Mouse (Mus musculus) spleen, postnatal 4 days (tissue): Measurements from ENCODE around the gene Hkdc1.
"Not testable (repeated sequence)": the region's sequence is repeated elsewhere in the genome, so short reads cannot be mapped to it uniquely, and the experiment has no call there.

ENCODE experiments used
- DNase-seq, 2 experiments: peaks; one replicate each; pipeline ENCODE4 v3.0.0; 2022; ENCODE audit warnings: low spot score in 2 of 2

Gene Hkdc1

DNA sequence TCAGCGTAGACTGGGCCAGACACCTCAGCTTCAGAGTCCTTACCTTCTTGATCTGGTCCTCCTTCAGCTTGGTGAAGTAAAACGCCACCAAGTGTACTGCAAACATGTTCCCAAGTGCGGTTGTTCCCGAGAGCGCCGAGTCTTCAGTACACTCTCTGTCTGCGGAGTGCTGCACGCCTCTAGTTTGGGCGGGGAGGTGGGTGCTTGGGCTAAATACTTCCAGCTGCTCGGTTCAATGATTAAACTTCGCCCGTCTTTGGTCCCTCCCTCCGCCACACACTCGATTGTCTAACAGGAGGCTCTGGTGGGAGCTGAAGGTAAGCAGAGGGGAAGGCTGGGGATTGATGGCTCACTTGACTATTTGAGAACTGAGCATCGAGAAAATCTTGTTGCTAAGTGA is at the start of gene Hkdc1:
TSS of gene Hkdc1 (minus strand) at position 237 of the 400 bp plus-strand sequence.
- DNase-seq, result no peak

DNA sequence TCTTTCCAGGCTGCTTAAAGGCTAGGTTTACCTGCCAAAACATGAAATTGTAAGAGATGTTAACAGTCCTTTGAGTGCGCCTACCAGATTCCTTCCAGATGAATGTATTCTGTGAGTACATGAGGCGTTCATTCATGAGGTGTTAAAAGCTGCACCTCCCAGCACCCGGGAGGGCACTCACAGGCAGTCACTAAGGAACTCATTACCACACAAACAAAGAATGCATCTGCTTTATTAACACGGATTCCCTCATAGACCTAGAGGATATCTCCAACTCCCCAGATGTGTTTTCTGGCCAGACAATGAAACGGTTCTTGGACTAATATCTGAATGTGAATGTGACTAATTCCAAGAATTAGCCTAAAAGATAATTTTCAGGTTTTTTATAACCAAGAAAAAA is 48.8 kb upstream of the Hkdc1 start:
- no peak for DNase-seq

DNA sequence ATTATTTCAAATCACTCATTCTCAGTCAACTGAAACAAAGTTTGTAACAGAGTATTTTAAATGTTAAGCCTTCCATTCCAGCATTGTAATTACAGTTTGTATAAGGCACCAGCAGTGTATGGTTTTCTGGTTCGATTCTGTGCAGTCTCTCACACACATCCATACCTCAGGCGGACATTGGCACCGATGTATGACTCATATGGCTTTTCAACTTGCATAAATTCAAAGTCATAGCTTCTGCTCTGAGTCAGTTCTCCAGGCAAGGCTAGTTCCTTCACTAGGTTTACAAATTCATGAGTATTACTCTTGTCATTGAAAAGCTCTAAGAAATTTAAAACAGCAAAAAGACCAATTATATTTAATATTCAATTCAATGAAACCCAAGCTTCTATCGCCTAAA is 47.4 kb upstream of the Hkdc1 start:
- DNase-seq, result no peak

DNA sequence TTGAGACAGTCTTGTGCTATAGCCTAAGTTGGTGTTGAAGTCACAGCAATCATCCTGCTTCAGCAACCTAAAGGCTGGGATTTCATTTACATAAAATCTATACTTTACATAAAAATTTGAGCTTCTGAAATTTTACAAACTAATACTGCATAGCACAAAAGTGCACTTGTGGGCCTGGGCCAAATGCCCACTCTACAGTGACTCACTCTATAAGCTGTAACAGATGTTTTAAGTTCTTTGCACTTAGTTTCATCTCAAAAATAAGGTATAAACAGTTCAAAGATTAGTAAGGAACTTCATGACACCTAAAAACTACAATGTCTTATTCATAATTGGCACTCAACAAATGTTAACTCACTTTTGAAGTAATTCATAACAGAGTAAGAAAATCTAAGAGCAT is 39.0 kb upstream of the Hkdc1 start:
- DNase-seq, result no peak

DNA sequence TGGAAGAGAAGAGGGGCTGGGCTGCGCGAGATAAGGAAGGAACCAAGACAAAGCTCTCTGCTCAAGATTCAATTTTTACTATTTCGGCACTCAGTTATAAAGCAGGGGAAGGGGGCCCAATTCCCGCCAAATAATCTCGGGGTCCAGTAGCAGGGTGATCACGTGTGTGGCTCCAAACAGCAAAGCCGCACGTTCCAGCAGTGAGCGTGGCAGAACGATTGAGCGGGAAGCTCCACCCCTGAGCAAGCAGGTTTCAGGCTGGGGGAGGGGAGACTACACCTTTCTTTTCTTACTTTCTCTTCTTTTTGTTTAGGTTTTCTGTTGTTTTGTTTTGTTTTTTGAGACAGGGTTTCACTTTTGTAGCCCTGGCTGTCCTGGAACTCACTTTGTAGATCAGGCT is 29.7 kb upstream of the Hkdc1 start:
- DNase-seq, result not testable (repeated sequence)

DNA sequence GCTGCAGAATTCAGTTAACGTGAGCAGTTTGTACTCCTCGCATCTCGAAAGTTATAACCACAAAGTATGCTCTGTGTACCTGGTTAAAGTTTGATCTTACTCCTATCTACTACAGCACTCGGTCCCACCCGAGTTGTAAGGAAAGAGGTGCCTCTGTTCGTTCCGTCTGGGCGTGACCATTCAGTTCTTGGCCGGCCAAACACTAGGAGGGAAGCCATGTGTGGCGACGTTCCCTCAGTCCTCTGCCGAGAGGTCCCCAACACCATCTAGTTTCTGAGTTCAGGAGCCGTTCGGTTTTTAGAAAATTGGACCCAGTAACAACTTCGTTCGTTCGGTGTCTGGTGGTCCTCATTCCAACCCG is 28.0 kb upstream of the Hkdc1 start:
- DNase-seq, result no peak

DNA sequence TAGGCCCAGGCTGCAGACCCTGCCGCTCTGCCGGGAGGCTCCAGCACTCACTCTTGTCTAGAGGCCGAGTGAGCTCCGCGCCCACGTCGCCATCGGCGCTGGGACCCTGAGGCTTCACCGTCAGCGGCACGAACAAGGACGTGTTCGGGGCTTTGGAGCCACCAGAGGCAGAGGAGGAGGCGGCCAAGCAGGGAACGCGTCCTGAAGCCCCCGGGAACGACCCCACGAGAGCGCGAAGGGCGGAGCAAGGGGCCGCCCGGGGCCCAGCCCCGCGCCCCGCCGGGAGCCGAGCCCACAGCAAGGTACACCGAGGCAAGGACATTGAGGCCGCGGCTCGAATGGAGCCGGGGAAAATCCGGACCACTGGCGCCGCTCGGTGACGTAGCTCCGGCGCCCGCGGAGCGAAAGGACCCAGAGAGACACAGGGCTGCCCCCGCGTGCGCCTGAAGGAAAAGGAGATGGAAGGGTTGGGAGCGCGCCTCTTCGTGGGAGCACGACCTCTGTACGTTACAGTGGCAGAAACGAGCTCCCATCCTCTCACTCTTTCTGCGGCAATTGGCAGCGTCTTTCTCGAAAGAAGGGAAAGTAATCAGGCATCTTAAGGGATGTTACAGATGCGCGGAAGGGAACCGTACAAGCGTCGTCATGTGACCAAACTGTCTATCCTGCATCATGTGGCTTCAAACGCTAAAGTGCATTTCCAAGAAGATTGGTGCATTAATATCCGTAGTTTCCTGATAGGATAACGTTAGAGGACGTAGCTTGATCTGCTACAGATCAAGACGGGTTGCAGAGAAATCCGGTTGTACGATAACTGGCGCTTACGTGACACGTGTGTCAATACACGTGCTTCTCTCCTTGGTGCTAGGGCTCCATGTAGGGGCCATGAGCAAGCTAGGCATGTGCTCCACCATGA is 27.3 kb upstream of the Hkdc1 start, which contains the start of the genes 4930507D05Rik and Supv3l1:
TSS of gene 4930507D05Rik (plus strand) at position 126 of the 916 bp plus-strand sequence.
TSS of gene Supv3l1 (minus strand) at position 375 of the 916 bp plus-strand sequence.
- peak; percentile 86 to 96 for DNase-seq

DNA sequence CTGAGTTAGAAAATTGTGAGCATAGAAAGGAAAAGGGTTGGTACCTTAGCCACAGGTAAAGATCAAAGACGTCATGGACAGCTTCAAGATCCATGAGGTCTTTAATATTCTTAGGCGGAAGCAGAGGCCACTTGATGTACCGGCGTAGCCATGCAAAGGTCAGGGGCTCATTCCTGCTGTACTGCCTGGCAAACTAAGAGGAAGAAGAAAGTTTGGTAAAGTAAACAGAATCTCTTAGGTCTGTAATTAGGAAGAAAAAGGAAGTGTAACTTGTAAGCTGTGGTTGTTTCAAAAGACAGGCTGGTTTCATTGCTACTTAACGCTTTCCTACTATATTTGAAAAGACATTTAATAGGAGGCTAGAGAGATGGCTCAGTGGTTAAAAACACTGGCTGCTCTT is 8.1 kb upstream of the Hkdc1 start:
- DNase-seq, result no peak

DNA sequence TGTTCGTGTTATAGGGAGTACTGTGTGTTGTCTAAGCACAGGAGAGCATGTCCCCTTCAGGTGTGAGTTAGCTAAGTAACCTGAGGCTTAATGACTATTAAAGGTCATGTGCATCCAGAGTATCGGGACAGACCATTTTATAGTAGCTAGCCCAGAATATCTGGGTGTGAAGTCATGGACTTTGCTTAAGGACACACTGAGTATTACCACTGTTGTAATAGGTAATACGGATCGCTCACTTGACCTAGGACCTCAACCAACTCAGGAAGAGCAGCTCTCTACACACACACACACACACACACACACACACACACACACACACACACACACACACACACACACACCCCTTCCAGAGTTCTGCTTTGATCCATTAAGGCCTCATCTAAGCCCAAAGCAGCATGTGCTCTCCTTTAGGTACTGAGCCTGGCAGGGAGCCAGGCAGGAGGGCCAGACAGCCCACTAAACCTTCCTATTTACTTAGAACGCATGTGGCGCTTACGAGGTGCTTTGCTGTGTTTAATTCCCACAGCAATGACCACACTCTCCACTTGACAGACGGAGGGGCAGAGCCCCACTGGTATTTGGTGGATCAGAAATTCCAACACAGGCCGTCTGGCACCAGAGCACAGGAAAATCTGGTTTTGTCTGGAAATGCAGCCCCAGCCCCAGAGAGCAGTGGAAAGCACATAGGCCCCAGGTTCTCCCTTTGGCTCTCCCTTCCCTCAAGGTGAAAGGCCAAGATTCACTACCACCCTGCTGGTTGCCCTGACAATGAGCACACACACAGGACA is 3.0 kb upstream of the Hkdc1 start:
- DNase-seq, result no peak

DNA sequence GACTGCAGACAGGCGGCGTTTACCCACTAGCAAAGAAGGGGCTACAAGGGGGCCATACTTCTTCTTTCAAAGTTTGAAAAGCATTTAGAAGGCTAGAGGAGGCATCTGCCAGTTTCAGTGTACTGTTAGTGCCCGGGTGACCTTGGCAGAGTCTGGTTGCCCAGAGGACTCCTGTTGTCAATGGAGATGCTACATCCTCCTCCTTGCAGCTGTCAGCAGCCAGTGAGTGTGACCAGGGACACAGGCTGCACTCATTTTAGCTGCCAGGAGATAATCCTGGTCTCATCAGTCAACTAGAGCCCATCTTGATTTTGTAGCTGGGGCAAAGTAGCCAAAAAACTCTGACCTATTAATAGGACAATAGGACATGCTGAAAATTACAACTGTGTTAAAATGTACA is 1.2 kb downstream of the Hkdc1 start:
- DNase-seq, result no peak

DNA sequence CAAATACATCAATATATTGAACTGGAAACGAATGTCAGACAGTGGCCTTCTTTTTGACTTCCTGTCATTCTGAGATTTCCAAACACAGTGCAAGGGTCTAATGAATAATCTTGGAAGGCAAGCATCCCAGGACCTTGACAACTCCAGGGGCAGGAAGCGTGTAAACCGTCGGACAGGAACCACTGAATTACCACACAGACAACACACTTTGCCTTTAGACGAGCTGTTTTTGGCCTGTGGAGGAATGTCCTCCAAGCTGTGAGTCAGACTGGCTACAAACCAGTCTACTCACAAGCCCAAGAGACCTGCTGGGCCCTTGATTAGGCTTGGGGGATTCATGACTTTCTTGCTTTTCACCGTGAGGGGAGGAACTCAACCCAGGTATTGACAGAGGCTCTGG is 1.9 kb downstream of the Hkdc1 start:
- no peak for DNase-seq

DNA sequence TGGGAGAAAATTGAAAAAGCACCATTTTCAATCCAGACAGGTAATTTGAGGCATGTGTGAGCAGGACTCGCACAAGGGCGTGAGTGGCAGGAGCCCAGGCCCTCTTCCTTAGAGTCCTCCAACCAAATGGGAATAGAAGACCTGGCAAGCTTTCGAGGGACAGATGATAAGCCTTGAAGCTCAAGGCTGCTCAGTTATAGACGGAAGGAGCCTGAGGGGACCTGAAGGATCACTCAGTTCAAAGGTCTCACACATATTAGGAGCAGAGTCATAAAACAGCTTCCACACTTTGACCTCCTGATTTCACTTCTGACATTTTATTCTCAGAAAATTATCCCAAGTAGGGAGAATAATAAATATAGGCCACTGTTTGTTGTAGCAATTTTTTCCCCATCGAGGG is 2.9 kb downstream of the Hkdc1 start:
- DNase-seq, result no peak

DNA sequence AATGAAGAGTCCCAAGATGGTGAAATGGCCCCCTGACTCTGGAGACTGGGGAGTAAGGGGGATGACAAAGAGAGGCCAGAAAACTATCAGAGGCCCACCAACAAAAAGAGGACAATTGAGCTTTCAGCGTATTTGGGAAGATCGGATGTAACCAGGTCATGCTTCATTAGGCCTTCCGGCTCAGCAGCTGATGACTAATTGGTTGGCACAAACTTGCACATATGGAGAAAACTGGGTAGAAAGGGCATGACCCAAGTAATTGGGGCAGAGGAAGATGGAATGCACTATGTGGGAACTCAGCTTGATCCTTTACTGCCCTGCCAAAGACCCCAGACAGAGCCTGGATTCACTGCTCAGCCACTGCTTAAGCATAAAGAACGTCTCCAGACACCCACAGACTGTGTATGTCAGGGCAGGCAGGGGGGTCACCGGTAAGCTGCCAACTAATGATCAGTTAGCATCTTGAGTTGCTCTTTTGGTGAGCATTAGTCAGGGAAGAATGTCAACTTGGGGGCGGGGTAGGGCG is 3.4 kb downstream of the Hkdc1 start:
- no peak for DNase-seq

DNA sequence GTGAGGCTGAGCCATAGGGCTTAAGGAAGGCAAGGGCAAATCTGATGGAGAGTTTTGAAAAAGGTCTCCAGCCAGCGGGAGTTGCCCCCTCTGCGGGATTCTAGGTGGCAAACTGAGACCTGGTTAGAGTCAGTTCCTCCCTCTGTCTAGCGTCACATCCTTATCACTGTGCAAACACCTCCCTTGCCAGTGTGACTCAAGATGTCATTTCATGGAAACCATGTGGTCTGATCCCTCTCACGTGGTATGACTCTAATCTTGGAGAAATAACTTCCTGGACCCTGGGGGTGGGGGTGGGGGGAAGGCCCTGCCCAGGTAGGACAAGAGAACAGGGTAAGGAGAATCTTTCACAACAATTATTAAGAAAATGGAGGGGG is 8.7 kb downstream of the Hkdc1 start:
- DNase-seq, result no peak

DNA sequence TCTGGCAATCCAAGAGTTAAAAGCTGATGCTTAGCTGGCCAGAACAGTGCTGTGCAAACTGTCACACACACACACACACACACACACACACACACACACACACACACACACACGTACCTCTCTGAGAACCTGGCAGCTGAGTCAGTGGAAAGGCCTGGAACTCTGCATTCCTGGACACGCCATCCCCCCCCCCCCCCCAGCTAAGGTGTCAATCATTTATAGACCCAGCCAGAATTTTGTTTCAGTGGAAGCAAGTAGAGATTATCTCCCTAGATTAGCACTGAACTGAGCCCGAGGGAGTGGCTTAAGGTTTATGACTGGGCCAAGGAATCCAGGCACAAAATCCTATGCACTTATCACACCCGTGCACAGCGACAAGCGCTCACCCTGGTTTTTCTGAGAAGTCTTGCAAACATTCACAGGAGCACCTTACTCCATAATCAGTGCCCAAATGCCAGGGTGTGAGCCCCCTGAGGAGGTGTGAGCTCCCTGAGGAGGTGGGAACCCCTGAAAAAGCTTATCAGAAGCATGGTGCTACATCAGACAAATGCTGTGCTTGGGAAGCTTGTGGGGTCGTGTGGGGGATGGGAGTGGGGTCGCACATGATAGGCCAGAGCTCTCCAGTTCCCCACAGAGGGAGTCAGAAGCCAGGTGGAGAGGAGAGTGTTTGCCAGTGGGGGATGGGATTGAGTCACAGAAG is 9.2 kb downstream of the Hkdc1 start:
- DNase-seq, result no peak

DNA sequence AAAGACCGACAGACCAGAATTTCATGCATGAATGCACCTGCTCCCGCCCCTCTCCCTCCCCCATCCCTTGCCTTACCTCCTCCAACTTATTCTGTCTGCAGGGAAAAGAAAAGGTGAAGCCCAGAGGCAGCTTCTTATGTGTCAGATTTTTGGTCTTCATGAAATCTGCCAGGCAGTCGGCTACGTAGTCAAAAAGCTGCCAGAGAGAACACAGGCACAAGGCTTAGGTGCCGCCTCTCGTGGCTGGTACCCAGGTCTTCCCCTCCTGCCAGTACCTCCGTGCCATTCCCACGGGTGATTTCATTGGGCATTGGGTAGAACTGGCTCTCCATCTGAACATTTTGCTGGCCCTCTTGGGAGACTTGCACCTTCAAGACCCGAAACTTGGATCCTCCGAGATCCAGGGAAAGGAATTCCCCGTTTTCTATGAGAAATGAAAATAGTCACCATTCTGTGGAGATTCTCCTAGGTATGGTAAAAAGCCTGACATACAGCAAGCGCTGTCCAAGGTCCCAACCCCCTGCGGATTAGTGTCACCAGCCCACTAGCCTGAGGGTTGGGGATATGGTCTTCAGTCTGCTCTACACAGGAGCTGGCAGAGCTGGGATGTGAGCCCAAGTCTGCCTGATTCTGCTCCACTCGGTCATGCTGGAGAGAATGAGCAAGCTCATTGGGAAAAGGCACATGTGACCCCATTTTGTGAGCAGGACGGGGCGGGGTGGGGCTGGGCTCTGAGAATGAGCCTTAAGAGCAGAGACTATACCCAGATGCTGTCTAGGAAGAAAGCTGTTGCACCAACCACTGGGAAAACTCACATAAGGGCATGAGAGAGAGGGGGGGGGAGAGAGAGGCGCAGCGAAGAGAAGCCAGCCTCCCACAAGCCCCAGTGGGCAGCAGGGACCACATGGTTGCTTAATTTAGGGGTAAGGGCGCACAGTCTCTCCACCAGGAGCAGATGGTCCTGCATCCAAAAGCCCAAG is 10.6 kb downstream of the Hkdc1 start:
- no peak for DNase-seq

DNA sequence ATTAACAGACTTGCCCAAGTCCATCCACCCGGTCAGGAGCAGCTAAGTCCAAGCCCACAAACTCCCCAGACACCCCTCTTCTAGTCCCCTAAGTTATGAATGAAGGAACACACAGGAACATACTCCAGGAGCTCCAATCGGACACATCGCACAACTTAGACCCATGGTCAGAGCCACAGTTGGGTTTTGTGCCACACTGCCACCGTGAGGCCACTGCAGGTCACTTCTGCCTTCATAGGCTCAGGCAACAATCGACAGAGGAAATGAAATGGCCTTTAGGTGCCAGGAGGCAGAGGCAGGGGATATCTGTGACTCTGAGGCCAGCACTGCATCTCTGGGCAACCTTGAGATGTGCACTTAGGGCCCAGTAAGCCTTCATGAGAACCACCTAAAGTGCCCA is 11.3 kb downstream of the Hkdc1 start:
- DNase-seq, result peak; percentile 50 to 82

DNA sequence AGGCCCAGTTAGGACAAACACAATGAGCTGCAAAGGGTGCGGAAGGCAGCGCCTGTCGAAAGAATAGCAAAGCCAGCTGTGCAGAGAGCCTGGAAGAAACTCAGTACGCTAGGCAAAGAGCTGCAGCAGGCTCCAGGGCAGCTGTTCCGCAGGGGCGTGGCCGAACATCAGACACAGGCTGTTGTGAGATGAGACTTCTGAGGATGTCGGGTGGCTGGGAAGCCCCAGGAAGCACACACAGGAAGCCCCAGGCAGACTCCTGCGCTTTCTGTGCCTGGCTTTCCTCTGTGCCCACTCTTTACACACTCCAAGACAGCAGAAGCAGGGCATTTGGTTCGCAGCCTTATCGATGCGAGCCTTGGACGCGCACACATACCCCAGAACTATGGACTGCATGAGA is 17.4 kb downstream of the Hkdc1 start:
- no peak for DNase-seq

DNA sequence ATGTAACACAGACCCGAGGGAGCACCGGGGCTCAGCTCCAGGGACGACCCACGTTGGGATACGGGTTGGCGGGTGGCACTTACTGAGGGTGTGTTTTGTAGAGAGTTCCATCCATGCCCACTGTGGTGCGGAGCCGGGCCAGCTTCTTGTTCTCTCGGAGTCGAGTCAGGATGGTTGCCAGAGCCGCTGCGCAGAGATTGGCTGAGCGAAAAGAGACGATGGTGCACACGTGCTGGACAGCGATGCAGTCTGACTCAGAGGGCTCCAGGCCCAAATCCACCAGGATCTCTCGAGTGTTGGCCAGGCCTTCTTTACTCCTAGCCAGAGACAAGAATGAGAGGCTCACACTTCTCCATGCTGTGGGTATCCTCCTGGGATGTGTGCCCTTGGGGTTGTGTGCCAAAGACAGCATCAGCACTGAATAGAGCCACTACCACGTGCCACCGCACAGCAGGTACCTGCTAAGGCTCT is 20.6 kb downstream of the Hkdc1 start:
- no peak for DNase-seq

DNA sequence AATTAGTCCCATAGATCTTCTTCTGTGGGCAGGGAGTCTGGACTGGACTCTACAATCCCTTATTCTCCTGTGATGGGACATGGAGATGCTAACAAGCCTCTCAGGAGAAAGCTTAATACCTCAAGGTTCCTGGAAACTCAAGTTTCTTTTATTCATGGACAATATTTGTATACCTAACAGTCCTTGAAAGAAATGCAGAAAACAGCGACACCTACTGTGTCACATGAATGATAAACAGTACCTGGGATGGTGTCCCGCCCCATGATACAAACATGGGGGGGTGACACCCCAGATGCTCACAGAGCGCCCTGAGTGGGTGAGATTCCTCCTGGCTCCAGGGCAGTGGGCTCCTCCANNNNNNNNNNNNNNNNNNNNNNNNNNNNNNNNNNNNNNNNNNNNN is 39.3 kb downstream of the Hkdc1 start:
- DNase-seq, result no peak

DNA sequence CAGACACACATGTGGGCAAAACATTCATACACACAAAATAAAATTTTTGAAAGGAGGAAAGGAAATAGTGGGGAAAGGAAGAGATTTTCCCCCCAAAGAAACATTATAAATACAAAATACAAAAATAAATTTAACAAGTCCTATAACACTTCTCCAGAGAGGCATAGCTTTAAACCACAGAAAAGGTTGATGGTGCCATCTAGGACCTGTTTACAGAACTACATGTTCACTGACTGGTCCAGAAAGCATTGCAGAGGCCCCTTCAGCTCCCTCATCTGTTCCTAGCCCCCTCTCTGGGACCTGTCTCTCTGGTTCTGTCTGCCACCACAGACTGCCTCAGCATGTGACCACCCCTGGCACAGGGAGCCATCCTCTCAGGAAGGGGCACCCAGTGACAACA is 41.4 kb downstream of the Hkdc1 start:
- no peak for DNase-seq
